Mouse (Mus musculus) adrenal gland, adult 18-20 months (tissue): ENCODE measurements around the gene Use1. TPM values are rescaled to one million over a fixed set of nuclear protein-coding genes. Genes with fewer than 3 reads are reported as not detected.
"Not testable (repeated sequence)": the region's sequence is repeated elsewhere in the genome, so short reads cannot be mapped to it uniquely, and the experiment has no call there.

Experiments used
- DNase-seq, 2 experiments: peaks; one replicate each; pipeline ENCODE4 v3.0.0; 2021 to 2022; ENCODE audit warnings: low spot score in 2 of 2
- long read RNA-seq, 2 experiments: library from polyadenylated mRNA; stranded (forward); transcript quantifications; one replicate each; pipeline ENCODE4 v2.0.0; 2021
- total RNA-seq, 2 experiments: library from RNA; stranded (reverse); gene quantifications; 1 replicate in 1 of 2; 2 replicates in 1 of 2; pipeline ENCODE4 v1.2.3; 2021

The Use1 gene
- 100 to 1,000 TPM; 203 to 204 TPM for total RNA-seq
- long read RNA-seq, experiment 1, partial matches to known transcripts, result 1 of 7 reads
- long read RNA-seq, experiment 1, other reads (novel, unspliced or antisense), result 6 of 7 reads
- long read RNA-seq, experiment 2, partial matches to known transcripts, result 2 of 14 reads
- long read RNA-seq, experiment 2, other reads (novel, unspliced or antisense), result 11 of 14 reads

GRCm38 (mm10) chr8:71366771-71367528 is at the start of gene Use1:
Gene Use1, plus strand, starts transcription at chr8:71366848.
- peak; percentile 85 to 88 for DNase-seq

GRCm38 (mm10) chr8:71318610-71319009 is 48.0 kb upstream of the Use1 start:
- not testable (repeated sequence) for DNase-seq

GRCm38 (mm10) chr8:71319760-71320159 is 46.9 kb upstream of the Use1 start:
- DNase-seq, result not testable (repeated sequence)

- no peak for DNase-seq
Observed at GRCm38 (mm10) chr8:71322939-71323338, 43.7 kb upstream of the Use1 start.

- no peak for DNase-seq
Observed at GRCm38 (mm10) chr8:71324848-71325247, 41.8 kb upstream of the Use1 start.

GRCm38 (mm10) chr8:71337834-71338233 is 28.8 kb upstream of the Use1 start:
- DNase-seq, result not testable (repeated sequence)

- DNase-seq, result peak in 1 of 2 experiments; percentile 37
Observed at GRCm38 (mm10) chr8:71340625-71341024, 26.0 kb upstream of the Use1 start.

- DNase-seq, result no peak
Observed at GRCm38 (mm10) chr8:71346581-71346980, 20.1 kb upstream of the Use1 start.

- no peak for DNase-seq
Observed at GRCm38 (mm10) chr8:71351117-71351516, 15.5 kb upstream of the Use1 start.

GRCm38 (mm10) chr8:71351520-71351919 is 15.1 kb upstream of the Use1 start:
- DNase-seq, result no peak

GRCm38 (mm10) chr8:71358026-71358425 is 8.6 kb upstream of the Use1 start:
- no peak for DNase-seq

GRCm38 (mm10) chr8:71367529-71368176 is 1.0 kb downstream of the Use1 start:
- peak in 1 of 2 experiments; percentile 26 for DNase-seq

GRCm38 (mm10) chr8:71368366-71368765 is 1.7 kb downstream of the Use1 start:
- no peak for DNase-seq

- no peak for DNase-seq
Observed at GRCm38 (mm10) chr8:71369040-71369718, 2.5 kb downstream of the Use1 start.

GRCm38 (mm10) chr8:71370711-71371235 is 4.1 kb downstream of the Use1 start:
- no peak for DNase-seq

GRCm38 (mm10) chr8:71371236-71371848 is 4.7 kb downstream of the Use1 start, which contains the start of gene Ocel1:
Gene Ocel1, plus strand, starts transcription at chr8:71371298.
- DNase-seq, result peak; percentile 98 to 99

- no peak for DNase-seq
Observed at GRCm38 (mm10) chr8:71372427-71372826, 5.8 kb downstream of the Use1 start.

- DNase-seq, result no peak
Observed at GRCm38 (mm10) chr8:71373000-71373399, 6.4 kb downstream of the Use1 start.

GRCm38 (mm10) chr8:71374616-71375206 is 8.1 kb downstream of the Use1 start:
- DNase-seq, result no peak
